Mouse (Mus musculus): ENCODE data around the gene Clptm1l. TPM values are rescaled to one million over a fixed set of nuclear protein-coding genes. Genes with fewer than 3 reads are reported as not detected.

Clptm1l gene
- 113 and 119 TPM in 2 replicates for polyA plus RNA-seq (2014; fragmentation: Nextera tagmentation; extraction: Ambion mirVana)

DNA sequence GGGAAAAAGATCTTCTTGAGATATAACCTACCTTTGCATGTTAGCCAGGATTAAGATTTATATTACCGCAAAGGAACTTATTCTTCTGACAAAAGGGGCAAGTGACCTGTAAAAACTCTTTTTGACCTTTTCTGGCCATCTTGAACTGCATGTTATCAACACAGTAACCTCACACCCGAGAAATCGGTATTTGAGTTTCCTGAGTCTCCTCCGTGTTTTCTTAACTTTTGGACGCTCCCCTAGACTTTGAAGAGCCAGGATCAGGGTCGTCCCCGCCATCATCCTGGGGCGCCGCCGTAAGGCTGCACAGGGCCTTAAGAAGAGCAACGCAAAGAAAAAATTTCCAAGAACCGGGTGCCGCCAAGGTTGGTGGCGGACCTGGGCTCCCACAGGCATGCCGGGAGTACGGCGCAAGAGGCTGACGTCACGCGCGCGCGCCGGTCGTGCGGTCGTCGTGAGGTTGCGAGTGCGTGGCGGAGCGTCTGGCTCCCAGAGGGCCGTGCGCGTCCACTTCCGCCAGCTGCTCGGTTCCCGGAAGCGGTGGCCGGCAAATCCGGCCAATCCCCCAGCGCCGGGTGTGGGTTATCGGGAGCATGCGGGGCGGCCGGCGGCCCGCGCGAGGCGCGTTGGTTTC lies at the start of gene Clptm1l:
Gene Clptm1l, plus strand, starts transcription at position 485 of the 634 bp plus-strand sequence.
- Histone ChIP-seq H3K4me2 (ENCODE audit: low read depth, severe bottlenecking) (peak within 1 kb of the TSS; percentile 85), H3K4me1 (ENCODE audit: control insufficient read depth, insufficient read depth, low read length) (peaks cover 8% of the 10 kb centered on the region), H3K27ac (replicated peaks; ENCODE audit: low read depth, low read length) (0 out of 2 replicates have a peak within 1 kb of the TSS, but pooled peaks have one; percentile 61), H3K9ac (ENCODE audit: low read length) (peak within 1 kb of the TSS; percentile 84), H3K27me3 (ENCODE audit: control insufficient read depth, insufficient read depth, low read length) (no peaks in the 10 kb centered on the region), H3K36me3 (ENCODE audit: control insufficient read depth, insufficient read depth, low read length) (peaks cover 1% of the 10 kb centered on the region), H3K9me3 (ENCODE audit: control insufficient read depth, low read length) (no peaks in the 10 kb centered on the region), H3K4me3 (ENCODE audit: low read depth, low read length) (peak within 1 kb of the TSS; percentile 71)
- ATAC-seq (ENCODE audit: insufficient number of reproducible peaks, low FRiP score, low TSS enrichment, low read depth) (peak; percentile 91), DNase-seq (ENCODE audit: low spot score) (peak; percentile 98)
- WGBS = under 1% methylated on average over 53 of the region's 53 CpGs

GRCm38 (mm10) chr13:73564201-73564600 lies 39.6 kb upstream of the Clptm1l start:
- Histone ChIP-seq H3K36me3 (ENCODE audit: control insufficient read depth, insufficient read depth, low read length) (no peaks in the 10 kb centered on the region), H3K9me3 (ENCODE audit: control insufficient read depth, low read length) (no peaks in the 10 kb centered on the region), H3K4me2 (ENCODE audit: low read depth, severe bottlenecking) (no peak overlapping the region), H3K27me3 (ENCODE audit: control insufficient read depth, insufficient read depth, low read length) (no peaks in the 10 kb centered on the region), H3K4me1 (ENCODE audit: control insufficient read depth, insufficient read depth, low read length) (no peaks in the 10 kb centered on the region), H3K27ac (replicated peaks; ENCODE audit: low read depth, low read length) (no peak overlapping the region), H3K9ac (ENCODE audit: low read length) (no peak overlapping the region), H3K4me3 (ENCODE audit: low read depth, low read length) (no peak overlapping the region)
- ATAC-seq (ENCODE audit: insufficient number of reproducible peaks, low FRiP score, low TSS enrichment, low read depth) (no peak), DNase-seq (ENCODE audit: low spot score) (no peak)
- WGBS = 90% methylated on average over 5 of the region's 5 CpGs

DNA sequence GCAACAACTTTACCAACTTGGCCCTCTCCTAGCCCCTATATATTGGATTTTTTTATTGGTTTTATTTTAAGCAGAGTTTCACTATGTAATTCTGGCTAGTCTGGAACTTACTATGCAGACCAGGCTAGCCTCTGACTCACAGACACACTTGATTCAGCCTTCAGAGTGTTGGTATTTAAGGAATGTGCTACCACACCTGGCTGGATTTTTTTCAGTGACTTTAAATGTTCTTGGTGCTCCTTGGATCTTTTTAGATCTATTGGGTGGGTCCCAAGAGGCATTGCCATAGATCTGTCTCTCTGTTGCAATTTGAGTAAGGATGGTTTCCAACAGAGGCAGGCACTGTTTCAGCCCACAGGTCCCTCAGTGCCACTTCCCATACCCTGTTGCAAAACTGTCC lies 28.8 kb upstream of the Clptm1l start:
- Histone ChIP-seq H3K9ac (ENCODE audit: low read length) (no peak overlapping the region), H3K27ac (replicated peaks; ENCODE audit: low read depth, low read length) (no peak overlapping the region), H3K27me3 (ENCODE audit: control insufficient read depth, insufficient read depth, low read length) (no peaks in the 10 kb centered on the region), H3K9me3 (ENCODE audit: control insufficient read depth, low read length) (no peaks in the 10 kb centered on the region), H3K36me3 (ENCODE audit: control insufficient read depth, insufficient read depth, low read length) (no peaks in the 10 kb centered on the region), H3K4me3 (ENCODE audit: low read depth, low read length) (no peak overlapping the region), H3K4me2 (ENCODE audit: low read depth, severe bottlenecking) (no peak overlapping the region), H3K4me1 (ENCODE audit: control insufficient read depth, insufficient read depth, low read length) (no peaks in the 10 kb centered on the region)
- no peak for ATAC-seq (ENCODE audit: insufficient number of reproducible peaks, low FRiP score, low TSS enrichment, low read depth)
- no peak for DNase-seq (ENCODE audit: low spot score)

- H3K9me3 ChIP-seq (ENCODE audit: control insufficient read depth, low read length) = no peaks in the 10 kb centered on the region
- no peaks in the 10 kb centered on the region for H3K36me3 ChIP-seq (ENCODE audit: control insufficient read depth, insufficient read depth, low read length)
- no peak for ATAC-seq (ENCODE audit: insufficient number of reproducible peaks, low FRiP score, low TSS enrichment, low read depth)
- no peak overlapping the region for H3K9ac ChIP-seq (ENCODE audit: low read length)
- no peak overlapping the region for H3K27ac ChIP-seq (replicated peaks; ENCODE audit: low read depth, low read length)
- no peaks in the 10 kb centered on the region for H3K4me1 ChIP-seq (ENCODE audit: control insufficient read depth, insufficient read depth, low read length)
- WGBS = 78% methylated on average over 2 of the region's 2 CpGs
- no peak for DNase-seq (ENCODE audit: low spot score)
- no peak overlapping the region for H3K4me2 ChIP-seq (ENCODE audit: low read depth, severe bottlenecking)
- no peaks in the 10 kb centered on the region for H3K27me3 ChIP-seq (ENCODE audit: control insufficient read depth, insufficient read depth, low read length)
- no peak overlapping the region for H3K4me3 ChIP-seq (ENCODE audit: low read depth, low read length)
Observed at GRCm38 (mm10) chr13:73577277-73577676, 26.5 kb upstream of the Clptm1l start.

- WGBS = 80% methylated on average over 3 of the region's 3 CpGs
- Histone ChIP-seq H3K36me3 (ENCODE audit: control insufficient read depth, insufficient read depth, low read length) (no peaks in the 10 kb centered on the region), H3K9me3 (ENCODE audit: control insufficient read depth, low read length) (no peaks in the 10 kb centered on the region), H3K27ac (replicated peaks; ENCODE audit: low read depth, low read length) (no peak overlapping the region), H3K4me3 (ENCODE audit: low read depth, low read length) (no peak overlapping the region), H3K27me3 (ENCODE audit: control insufficient read depth, insufficient read depth, low read length) (no peaks in the 10 kb centered on the region), H3K4me2 (ENCODE audit: low read depth, severe bottlenecking) (no peak overlapping the region), H3K4me1 (ENCODE audit: control insufficient read depth, insufficient read depth, low read length) (no peaks in the 10 kb centered on the region), H3K9ac (ENCODE audit: low read length) (no peak overlapping the region)
- ATAC-seq (ENCODE audit: insufficient number of reproducible peaks, low FRiP score, low TSS enrichment, low read depth) (no peak), DNase-seq (ENCODE audit: low spot score) (no peak)
Observed at GRCm38 (mm10) chr13:73591488-73591887, 12.3 kb upstream of the Clptm1l start.

GRCm38 (mm10) chr13:73592546-73592945 lies 11.3 kb upstream of the Clptm1l start:
- WGBS = 49% methylated on average over 2 of the region's 2 CpGs
- no peak for ATAC-seq (ENCODE audit: insufficient number of reproducible peaks, low FRiP score, low TSS enrichment, low read depth)

DNA sequence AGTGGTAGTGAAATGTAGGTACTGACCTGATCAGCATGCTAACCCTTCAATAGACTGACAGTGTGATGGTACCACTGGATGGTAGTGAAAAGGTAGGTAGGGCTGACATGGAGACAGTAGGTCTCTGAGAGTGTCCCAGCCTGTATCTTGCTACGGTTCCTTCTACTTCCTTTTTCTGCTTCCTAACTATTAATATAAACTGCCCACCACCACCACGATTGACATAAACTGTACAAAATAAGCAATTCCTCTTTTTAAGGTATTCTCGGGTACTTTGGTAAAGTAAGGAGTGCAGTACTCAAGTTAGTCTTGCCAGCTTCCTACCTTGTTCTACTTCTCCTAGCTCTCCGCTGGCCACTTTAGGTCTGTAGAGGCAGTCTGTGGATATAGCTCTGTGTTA lies 7.5 kb upstream of the Clptm1l start:
- Histone ChIP-seq H3K4me2 (ENCODE audit: low read depth, severe bottlenecking) (no peak overlapping the region), H3K4me3 (ENCODE audit: low read depth, low read length) (no peak overlapping the region), H3K27me3 (ENCODE audit: control insufficient read depth, insufficient read depth, low read length) (no peaks in the 10 kb centered on the region), H3K4me1 (ENCODE audit: control insufficient read depth, insufficient read depth, low read length) (no peaks in the 10 kb centered on the region), H3K9ac (ENCODE audit: low read length) (no peak overlapping the region), H3K27ac (replicated peaks; ENCODE audit: low read depth, low read length) (no peak overlapping the region), H3K36me3 (ENCODE audit: control insufficient read depth, insufficient read depth, low read length) (no peaks in the 10 kb centered on the region), H3K9me3 (ENCODE audit: control insufficient read depth, low read length) (no peaks in the 10 kb centered on the region)
- no peak for DNase-seq (ENCODE audit: low spot score)
- no peak for ATAC-seq (ENCODE audit: insufficient number of reproducible peaks, low FRiP score, low TSS enrichment, low read depth)
- 79% methylated on average over 4 of the region's 4 CpGs for WGBS

More at GRCm38 (mm10) chr13:73592546-73592945, 11.3 kb upstream of the Clptm1l start:
- Histone ChIP-seq H3K4me2 (ENCODE audit: low read depth, severe bottlenecking) (no peak overlapping the region), H3K4me3 (ENCODE audit: low read depth, low read length) (no peak overlapping the region), H3K36me3 (ENCODE audit: control insufficient read depth, insufficient read depth, low read length) (no peaks in the 10 kb centered on the region), H3K4me1 (ENCODE audit: control insufficient read depth, insufficient read depth, low read length) (no peaks in the 10 kb centered on the region), H3K27ac (replicated peaks; ENCODE audit: low read depth, low read length) (no peak overlapping the region), H3K9ac (ENCODE audit: low read length) (no peak overlapping the region), H3K9me3 (ENCODE audit: control insufficient read depth, low read length) (no peaks in the 10 kb centered on the region), H3K27me3 (ENCODE audit: control insufficient read depth, insufficient read depth, low read length) (no peaks in the 10 kb centered on the region)
- DNase-seq (ENCODE audit: low spot score) = no peak

GRCm38 (mm10) chr13:73600217-73600616 lies 3.6 kb upstream of the Clptm1l start:
- 85% methylated on average over 4 of the region's 4 CpGs for WGBS
- no peaks in the 10 kb centered on the region for H3K36me3 ChIP-seq (ENCODE audit: control insufficient read depth, insufficient read depth, low read length)
- ATAC-seq (ENCODE audit: insufficient number of reproducible peaks, low FRiP score, low TSS enrichment, low read depth) (no peak), DNase-seq (ENCODE audit: low spot score) (no peak)
- no peaks in the 10 kb centered on the region for H3K27me3 ChIP-seq (ENCODE audit: control insufficient read depth, insufficient read depth, low read length)
- H3K4me1 ChIP-seq (ENCODE audit: control insufficient read depth, insufficient read depth, low read length) = peaks cover 8% of the 10 kb centered on the region
- H3K4me2 ChIP-seq (ENCODE audit: low read depth, severe bottlenecking) = no peak overlapping the region
- H3K9ac ChIP-seq (ENCODE audit: low read length) = no peak overlapping the region
- no peak overlapping the region for H3K4me3 ChIP-seq (ENCODE audit: low read depth, low read length)
- H3K27ac ChIP-seq (replicated peaks; ENCODE audit: low read depth, low read length) = no peak overlapping the region
- H3K9me3 ChIP-seq (ENCODE audit: control insufficient read depth, low read length) = no peaks in the 10 kb centered on the region

DNA sequence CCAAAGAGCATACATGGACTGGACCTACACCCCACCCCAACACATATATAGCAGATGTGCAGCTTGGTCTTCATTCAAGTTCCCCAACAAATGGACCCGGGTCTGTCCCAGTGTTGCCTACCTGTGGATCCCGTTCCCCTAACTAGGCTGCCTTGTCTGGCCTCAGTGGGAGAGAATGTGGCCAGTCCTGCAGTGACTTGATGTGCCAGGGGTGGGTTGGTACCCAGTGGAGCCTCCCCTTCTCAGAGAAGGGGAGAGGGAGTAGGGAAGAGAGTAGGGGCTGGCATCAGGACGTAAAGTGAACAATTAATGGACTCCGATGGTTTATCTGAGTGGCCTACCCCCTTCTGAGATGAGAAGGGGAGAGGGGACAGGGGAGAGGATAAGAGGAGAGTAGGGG lies 760 bp upstream of the Clptm1l start:
- ATAC-seq (ENCODE audit: insufficient number of reproducible peaks, low FRiP score, low TSS enrichment, low read depth) = no peak

More for the DNA sequence above, 760 bp upstream of the Clptm1l start:
- H3K9me3 ChIP-seq (ENCODE audit: control insufficient read depth, low read length) = no peaks in the 10 kb centered on the region
- H3K27me3 ChIP-seq (ENCODE audit: control insufficient read depth, insufficient read depth, low read length) = no peaks in the 10 kb centered on the region
- no peak overlapping the region for H3K27ac ChIP-seq (replicated peaks; ENCODE audit: low read depth, low read length)
- H3K4me3 ChIP-seq (ENCODE audit: low read depth, low read length) = peak overlapping the region; percentile 71
- H3K9ac ChIP-seq (ENCODE audit: low read length) = peak overlapping the region; percentile 84
- H3K4me1 ChIP-seq (ENCODE audit: control insufficient read depth, insufficient read depth, low read length) = peaks cover 8% of the 10 kb centered on the region
- 57% methylated on average over 4 of the region's 4 CpGs for WGBS
- H3K4me2 ChIP-seq (ENCODE audit: low read depth, severe bottlenecking) = peak overlapping the region; percentile 85
- DNase-seq (ENCODE audit: low spot score) = no peak
- no peaks in the 10 kb centered on the region; the same call in 1 of the 2 replicates for H3K36me3 ChIP-seq (ENCODE audit: control insufficient read depth, insufficient read depth, low read length)
